Mouse (Mus musculus) myocyte (in vitro differentiated cells): ENCODE results near the gene Fbxo42.

Experiments used
- MAX ChIP-seq: IDR thresholded peaks from one replicate; pipeline ENCODE4 v1.6.1; 2011; ENCODE audit warnings: low read depth, mild to moderate bottlenecking, control low read depth
- MYOG ChIP-seq, 3 experiments: IDR thresholded peaks; one replicate each; pipeline ENCODE4 v1.6.1; 2011; ENCODE audit warnings: control low read depth in 2 of 3, low read depth in 2 of 3, mild to moderate bottlenecking in 2 of 3; ENCODE audit not compliant: insufficient read length in 2 of 3, control insufficient read depth in 1 of 3, insufficient read depth in 1 of 3
- POLR2A ChIP-seq: IDR thresholded peaks from one replicate; pipeline ENCODE4 v1.6.1; 2011; ENCODE audit warnings: low read depth, mild to moderate bottlenecking, control low read depth, moderate library complexity; ENCODE audit not compliant: insufficient read length
- POLR2AphosphoS2 ChIP-seq: IDR thresholded peaks from one replicate; pipeline ENCODE4 v1.6.1; 2011; ENCODE audit warnings: low read depth, control low read depth; ENCODE audit not compliant: insufficient read length
- REST ChIP-seq: IDR thresholded peaks from one replicate; pipeline ENCODE4 v1.6.1; 2011; ENCODE audit warnings: mild to moderate bottlenecking, control low read depth, moderate library complexity; ENCODE audit not compliant: insufficient read depth, insufficient read length
- USF1 ChIP-seq: IDR thresholded peaks from one replicate; pipeline ENCODE4 v1.6.1; 2011; ENCODE audit warnings: low read depth, mild to moderate bottlenecking, control low read depth, moderate library complexity

- TF ChIP-seq MAX: no peak
- no peak for TF ChIP-seq MYOG (IDR thresholded peaks at IDR 0.05; ENCODE audit: control insufficient read depth in 1 of 3, insufficient read depth in 1 of 3, insufficient read length in 2 of 3, low read depth in 2 of 3)
- no peak for TF ChIP-seq POLR2A
- TF ChIP-seq POLR2AphosphoS2: no peak
- no peak for TF ChIP-seq USF1
- no peak for TF ChIP-seq REST
Observed at GRCm38 (mm10) chr4:141213770-141214336, 66.1 kb downstream of the Fbxo42 start, which contains the start of gene Rsg1.
